Mouse (Mus musculus): ENCODE results near the gene Teddm2.
"Not testable (repeated sequence)": the region's sequence is repeated elsewhere in the genome, so short reads cannot be mapped to it uniquely, and the experiment has no call there.

Gene Teddm2

DNA sequence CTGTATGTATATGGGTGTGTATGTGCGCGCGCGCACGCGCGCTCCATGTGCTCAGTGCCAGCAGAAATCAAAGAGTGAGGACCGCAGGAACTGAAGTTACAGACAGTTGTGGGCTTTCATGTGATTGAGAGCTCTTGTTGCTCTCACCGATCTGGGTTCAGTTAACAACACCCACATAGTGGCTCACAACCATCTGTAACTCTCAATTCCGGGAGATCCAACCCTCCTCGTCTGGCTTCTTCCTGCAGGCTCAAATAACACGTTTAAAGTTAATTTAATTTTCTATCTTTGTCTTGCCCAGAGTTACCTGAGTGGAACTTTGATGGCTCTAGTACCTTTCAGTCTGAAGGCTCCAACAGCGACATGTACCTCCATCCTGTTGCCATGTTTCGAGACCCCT, 4.2 kb upstream of the Teddm2 start:
- no peak for DNase-seq (ENCODE audit: low read depth, low spot score)

DNA sequence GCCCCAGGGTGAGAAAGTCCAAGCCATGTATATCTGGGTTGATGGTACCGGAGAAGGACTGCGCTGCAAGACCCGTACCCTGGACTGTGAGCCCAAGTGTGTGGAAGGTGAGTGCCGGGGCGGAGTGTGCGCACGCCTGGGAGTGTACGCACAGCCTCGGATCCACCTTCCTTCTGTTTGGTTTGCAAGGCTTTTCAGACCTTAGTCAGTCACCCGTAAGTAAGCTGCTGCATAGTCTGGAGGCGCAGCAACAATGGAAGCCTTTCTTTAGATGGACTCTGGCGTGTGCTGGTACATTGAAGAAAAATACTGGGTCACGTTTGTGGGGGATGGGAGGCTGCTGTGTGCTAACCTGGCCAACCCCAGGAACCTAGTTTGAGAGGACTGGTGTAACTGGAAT, 3.0 kb upstream of the Teddm2 start:
- DNase-seq (ENCODE audit: low read depth, low spot score) = no peak

DNA sequence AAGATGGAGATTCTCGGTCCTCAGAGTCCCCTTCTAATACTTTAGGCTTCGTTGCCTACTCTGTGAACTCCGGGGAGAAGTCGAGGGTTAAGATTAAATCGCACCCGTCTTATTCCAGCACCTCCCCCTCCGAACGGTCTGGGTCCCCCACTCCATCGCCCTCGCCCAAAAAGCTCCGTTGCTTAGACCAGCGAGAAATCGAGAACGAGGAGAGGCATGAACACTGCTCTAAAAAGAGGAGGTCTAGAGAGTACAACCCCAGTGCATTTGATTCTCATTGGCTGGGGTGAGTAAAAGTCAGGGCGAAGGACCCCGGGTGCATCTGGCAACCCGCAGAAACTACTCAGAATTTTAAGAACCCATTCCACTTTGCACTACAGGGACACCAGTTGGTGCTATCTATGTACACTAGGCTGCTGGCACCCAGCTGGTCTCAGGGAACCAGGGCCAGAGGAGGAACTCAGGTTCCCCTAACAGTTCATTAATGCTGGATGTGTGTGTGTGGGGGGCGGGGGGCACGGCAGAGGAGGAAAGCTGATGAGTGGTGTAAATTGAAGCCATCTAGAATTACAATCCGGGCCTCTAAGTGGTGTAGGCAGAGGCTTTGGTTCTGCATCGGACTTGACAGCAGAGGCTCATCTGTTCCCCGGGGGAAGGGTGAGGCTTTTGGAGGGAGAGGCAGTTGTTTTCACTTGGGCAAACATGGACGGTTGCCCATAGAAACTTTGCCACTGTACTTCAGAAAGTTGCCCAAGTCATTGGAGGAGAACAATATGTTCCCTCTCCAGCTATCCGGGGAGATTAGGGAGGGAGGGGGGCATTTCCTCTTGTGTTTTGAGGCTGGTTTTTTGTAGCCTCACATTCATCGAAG, 1.1 kb upstream of the Teddm2 start:
- DNase-seq (ENCODE audit: low read depth, low spot score) = no peak

DNA sequence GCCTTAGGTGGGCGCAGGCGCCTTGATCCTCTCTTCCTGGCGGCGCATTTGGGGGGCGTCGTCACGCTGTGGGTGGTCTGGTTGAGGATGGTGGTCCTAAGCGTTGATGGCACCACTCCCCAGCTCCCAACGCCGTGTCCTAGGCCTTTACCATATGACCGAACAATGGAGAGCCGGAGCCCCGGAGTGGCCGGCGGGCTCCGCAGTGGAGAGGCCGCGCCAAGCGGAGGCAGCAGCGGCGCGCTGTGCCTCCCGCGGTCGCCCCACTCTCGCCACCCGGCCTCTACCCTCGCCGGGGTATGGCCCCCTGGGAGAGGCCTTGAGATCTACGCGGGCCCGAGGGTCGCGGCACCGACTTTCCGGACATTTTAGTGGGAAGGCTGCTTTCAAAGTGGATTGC, 353 bp upstream of the Teddm2 start:
- DNase-seq (ENCODE audit: low read depth, low spot score) = no peak

DNA sequence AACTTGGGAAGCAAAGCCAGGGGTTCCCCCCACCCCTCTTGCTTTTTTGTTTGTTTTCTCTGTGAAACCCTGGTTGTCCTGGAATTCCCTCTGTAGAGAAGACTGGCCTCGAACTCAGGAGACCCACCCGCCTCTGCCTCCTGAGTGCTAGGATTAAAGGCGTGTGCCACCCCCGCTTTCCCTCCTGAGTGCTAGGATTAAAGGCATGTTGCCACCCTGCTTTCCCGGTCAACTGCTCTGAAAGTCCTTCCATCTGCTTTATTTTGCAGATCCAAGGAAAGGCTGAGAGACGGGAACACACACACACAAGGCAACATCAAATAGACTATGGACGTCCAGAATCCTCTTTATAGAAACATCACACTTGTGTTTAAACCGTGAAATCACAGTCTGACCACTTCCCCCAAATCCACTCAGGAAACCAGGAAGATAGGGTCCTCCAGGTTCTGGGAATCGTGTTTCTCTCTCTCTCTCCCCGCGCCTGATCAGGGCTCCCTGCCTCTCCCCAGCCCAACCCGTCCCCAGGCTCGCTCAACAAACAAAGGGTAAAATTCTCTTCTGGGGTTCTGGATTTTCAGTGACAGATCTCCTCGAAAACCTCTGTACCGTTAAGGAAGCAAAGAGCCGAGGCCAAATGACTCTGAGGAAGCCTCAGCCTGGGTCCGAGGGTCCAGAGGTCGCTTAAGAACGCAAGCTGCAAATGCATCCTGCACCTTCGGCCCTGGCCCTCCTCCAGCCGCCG, 868 bp downstream of the Teddm2 start:
- DNase-seq (ENCODE audit: low read depth, low spot score) = no peak

DNA sequence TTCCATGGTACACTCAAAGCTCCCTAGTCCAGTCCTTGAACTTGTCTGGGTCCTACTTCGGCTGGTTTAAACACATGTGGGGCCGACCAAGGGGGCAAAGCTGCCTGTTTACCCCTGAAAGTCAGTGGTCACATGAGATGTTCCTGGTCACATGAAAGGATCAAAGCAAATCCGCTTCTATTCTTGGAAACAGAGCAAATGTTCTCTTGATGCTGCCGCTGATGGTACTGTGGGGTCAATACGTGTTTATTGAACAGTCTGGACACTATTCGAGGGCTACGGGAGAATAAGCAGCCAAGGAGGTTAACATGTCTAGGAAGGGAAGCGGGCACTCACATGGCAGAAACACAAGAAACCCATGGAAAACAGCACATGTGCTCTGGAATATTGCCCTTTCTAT, 2.8 kb downstream of the Teddm2 start:
- DNase-seq (ENCODE audit: low read depth, low spot score) = no peak

DNA sequence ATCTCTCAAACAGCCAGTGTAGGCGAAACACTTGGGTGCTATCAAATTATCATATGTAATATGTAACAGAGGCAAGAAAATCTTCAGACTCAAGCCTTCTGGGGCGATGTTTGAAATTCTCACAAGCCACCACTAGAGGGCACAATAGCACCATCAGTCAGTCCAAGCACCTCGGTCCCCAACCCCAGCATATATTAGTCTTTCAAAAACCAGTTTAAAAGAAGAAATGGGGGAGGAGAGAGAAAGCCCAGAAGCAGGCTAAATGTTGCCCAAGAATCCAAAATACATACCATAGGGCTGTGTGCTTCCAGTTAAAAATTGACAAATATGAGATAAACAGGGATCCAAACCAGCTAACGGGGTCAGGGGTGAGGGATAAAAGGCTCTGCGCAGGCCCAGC, 5.0 kb downstream of the Teddm2 start:
- DNase-seq (ENCODE audit: low read depth, low spot score) = peak; percentile 69

DNA sequence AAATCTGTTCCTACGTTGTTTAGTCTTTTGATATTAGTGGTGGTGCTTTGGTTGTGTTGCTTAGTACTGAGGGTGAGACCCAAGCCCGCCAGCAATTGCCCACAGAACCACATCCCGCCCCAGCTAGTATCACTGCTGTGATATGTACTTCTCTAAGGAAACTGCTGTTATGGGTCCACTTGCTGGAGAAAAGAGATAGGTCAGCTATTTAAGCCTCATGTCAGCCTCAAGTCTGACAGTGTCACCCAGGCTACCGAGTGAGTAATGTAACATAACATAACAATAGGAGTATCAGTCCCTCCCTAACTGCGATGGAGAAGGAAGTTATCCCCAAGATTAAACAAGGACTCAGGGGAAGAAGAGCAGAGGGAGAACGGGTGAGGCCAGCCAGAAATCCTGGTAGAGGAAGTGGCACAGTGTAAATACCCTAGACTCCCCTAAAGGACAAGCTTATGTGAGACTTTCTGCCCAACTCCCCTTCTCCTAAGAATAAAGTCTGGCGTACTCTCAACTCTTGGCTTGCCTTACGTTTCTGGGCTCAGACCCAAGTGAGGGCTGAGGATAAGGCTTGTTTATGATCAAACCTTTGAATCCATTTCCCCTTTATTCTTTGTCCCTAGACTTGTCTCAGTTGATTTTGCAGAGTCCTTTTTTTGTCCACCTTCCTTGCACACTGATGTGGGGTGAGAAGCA, 5.7 kb downstream of the Teddm2 start:
- no peak for DNase-seq (ENCODE audit: low read depth, low spot score)

DNA sequence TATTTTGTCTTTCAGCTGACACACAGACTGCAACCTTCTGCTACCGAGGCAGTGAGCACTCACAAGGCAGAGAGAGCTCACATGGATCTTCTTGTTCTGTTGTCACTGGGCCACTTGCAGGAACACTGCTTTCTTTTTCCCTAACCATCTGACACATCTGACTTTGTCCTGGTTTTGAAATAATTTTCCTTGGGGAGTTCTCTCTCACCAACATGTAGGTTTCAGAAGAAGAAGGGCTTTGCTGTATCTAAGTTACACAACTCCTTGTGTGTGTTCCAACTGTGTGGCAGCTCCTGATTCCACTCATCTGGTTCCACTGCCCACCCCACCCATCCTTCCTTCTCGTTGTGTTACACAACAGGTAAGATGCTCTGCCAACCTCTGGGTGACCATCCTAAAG, 6.3 kb downstream of the Teddm2 start:
- no peak for DNase-seq (ENCODE audit: low read depth, low spot score)

DNA sequence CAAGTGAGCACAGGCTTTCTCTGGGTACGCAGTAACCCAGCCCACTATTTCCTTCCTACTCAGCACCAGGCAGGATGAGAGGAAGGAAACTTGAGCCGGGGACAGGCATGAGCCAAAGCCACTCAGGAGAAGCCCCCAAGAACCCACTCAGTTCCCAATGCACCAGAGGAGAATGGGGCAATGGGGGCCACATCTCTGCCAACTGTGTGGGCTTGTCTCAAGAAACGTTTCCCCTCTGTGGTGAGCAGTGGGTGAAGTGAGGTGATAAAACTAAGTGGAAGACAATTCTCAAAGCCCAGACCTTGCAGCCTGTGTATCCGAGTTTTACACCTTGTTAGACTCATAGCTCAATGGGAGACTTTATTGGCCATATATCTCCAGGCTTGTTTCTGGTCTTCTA, 8.6 kb downstream of the Teddm2 start, which contains the start of gene Teddm1a:
TSS of gene Teddm1a (plus strand) at position 301 of the 400 bp plus-strand sequence.
- no peak for DNase-seq (ENCODE audit: low read depth, low spot score)

DNA sequence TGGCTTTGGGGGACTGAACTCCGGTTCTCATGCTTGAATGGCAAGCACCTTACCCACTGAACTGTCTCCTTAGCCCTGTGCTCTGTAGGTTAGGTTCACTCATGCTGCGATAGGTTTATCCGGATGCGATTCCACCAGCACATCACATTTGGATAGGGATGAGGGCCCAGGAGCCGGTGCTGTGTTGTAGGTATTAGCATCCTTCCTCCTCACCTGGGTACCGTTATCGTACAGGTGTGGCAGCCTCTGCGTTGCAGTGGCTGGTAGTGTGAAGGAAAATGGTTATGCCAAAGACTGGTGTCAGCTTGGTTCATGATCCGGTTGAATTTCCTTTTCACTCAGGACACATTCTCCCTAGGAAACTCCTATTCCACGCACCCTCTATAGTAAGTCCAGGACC, 9.9 kb downstream of the Teddm2 start:
- no peak for DNase-seq (ENCODE audit: low read depth, low spot score)

DNA sequence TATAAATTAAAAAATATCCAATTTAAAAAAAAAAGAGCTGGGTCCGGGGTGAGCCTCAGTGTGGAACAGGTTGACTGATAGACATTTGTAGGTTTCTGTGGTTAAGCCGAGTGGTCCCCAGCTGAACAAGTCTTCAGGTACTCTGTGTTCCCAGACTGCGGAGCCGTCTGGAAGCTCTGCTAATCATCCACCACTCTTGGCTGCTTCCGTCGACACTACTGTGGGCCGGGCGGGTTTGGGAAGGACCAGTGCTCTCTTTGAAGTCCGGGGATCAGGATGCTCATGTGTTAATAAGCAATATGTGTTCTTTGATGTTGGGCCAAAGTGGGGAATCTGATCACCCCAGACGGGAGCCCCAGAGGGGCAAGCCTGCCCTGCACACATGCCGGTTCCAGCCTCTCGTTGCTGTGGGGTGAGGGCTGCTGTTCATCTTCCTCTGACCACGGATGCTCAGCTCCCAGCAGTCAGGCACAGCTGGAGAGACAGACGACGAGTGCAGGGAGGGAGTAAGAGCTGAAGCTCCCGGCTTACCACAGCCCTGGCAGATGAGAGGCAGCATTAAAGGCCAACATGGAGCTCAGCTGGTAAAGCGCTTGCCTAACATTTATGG, 13.9 kb downstream of the Teddm2 start:
- no peak for DNase-seq (ENCODE audit: low read depth, low spot score)

DNA sequence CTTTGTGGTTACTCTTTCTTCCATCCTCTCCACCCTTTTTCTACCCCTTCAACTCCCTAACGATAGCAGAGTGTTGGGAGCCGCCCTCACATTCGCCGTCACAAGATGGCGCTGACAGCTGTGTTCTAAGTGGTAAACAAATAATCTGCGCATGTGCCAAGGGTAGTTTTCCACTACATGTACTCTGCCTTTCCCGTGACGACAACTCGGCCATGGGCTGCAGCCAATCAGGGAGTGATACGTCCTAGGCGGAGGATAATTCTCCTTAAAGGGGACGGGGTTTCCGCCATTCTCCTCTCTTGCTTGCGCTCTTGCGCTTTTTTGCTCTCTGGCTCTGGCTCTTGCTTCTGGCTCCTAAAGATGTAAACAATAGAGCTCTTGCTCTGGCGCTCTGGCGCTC, 19.6 kb downstream of the Teddm2 start:
- not testable (repeated sequence) for DNase-seq (ENCODE audit: low read depth, low spot score)

DNA sequence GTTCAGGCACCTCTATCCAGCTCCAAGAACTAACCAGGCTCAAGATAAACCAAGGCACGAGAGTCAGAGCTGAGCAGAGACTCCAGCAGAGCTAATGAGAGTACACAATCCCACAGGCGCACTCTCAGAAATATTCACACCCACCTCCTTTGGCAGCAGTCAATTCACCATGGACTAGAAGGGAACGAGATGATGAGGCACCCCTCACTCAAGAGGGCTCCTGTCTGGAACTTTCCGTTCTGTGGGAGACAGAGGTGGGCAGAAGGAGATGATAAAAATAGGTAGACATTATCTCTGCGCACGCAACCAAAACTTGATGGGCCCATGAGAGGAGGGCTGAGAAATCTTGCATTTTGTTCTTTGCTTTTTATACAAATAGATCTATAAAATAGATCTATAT, 26.0 kb downstream of the Teddm2 start, which contains the start of gene Teddm1b:
TSS of gene Teddm1b (plus strand) at position 301 of the 400 bp plus-strand sequence.
- DNase-seq (ENCODE audit: low read depth, low spot score) = no peak

DNA sequence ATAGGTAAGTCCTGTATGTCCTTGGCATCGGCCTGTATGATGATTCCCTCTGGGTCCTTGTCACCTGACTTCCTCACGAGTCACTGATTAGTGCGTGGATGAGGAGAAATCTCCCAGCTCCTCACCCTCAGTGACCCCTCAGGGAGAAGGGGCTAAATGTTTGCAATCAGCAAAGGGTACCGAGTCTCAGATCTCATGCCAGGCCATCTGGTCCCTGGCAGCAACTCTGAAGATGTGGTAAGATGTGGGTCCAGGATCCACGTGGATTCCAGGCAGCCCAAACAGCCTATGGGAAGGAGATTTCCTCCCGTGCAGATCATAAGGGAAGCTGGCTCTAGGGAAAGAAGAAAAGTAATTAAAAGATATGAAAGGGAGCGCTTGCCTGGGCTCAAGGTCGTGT, 44.1 kb downstream of the Teddm2 start:
- DNase-seq (ENCODE audit: low read depth, low spot score) = no peak

DNA sequence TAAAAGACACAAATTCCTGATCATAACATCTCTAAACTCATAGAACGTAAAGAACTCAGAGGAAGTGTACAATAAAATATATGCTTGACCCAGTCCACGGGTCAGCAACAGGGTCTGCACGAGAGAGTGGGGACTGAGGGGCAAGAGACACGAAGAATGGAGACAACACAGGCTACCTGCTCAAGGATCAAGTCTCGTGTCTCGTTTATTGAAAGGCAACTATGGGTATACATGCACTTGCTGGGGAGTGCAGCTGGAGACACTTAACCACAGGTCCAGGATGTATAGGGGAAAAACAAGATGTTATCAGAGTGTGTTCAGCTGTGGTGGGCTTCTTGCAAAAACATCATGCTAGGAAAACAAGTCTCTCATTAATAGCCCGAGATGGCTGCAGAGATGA, 47.3 kb downstream of the Teddm2 start:
- DNase-seq (ENCODE audit: low read depth, low spot score) = not testable (repeated sequence)

DNA sequence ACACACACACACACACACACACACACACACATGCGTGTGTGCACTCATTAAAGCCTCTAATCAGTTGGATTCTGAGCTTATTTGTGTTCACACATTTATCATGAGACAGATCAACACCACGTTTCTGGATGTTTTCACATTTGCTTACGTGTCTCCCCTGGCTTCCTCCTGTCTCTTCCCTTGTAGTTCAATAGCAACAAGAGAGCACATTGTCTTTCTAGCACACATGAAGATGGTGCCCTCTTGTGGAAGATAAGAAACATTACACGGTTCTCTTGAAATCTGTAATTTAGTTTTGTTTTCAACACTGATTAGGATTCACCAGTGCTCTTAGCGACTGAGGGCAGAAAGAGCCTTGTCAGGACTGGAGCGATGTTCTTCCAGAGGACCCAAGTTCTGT, 53.2 kb downstream of the Teddm2 start:
- DNase-seq (ENCODE audit: low read depth, low spot score) = peak; percentile 24

DNA sequence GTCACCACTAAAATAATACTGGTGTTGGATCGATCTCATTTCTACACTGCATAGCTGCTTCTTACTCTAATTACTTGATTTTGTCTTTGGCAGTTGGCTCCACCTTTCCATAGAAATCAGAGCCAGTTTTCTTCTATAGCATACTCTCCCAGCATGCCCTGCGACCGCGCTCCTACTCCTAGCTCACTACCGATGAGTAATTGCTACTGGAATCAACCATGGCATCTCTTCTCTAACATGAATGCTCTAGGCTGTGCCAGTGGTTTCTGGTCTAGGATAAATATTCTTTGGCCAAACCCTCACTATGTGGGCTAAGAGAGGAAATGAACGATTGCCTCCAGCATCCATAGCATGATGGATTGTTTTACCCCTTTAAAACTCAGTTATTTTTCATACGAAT, 53.6 kb downstream of the Teddm2 start:
- no peak for DNase-seq (ENCODE audit: low read depth, low spot score)

DNA sequence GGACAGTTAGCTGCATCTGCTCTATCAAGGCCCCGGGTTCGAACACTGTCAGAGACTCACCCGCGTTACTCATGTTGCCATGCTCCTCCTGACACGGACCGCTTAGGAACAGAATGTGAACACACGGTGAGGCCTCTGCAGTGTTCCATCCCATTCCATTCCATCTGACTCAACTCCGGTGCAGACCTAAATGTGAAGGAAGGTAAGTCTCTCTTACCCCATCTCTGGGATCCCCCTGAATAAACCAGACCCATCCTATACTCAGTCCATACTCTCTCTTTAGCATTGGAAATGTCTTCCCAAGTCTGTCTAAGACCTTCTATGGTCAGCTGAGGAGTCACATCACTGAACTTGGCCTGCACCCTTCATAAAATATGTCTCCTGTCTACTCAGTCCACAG, 56.0 kb downstream of the Teddm2 start, which contains the start of gene Rgsl1:
TSS of gene Rgsl1 (minus strand) at position 101 of the 400 bp plus-strand sequence.
- no peak for DNase-seq (ENCODE audit: low read depth, low spot score)

DNA sequence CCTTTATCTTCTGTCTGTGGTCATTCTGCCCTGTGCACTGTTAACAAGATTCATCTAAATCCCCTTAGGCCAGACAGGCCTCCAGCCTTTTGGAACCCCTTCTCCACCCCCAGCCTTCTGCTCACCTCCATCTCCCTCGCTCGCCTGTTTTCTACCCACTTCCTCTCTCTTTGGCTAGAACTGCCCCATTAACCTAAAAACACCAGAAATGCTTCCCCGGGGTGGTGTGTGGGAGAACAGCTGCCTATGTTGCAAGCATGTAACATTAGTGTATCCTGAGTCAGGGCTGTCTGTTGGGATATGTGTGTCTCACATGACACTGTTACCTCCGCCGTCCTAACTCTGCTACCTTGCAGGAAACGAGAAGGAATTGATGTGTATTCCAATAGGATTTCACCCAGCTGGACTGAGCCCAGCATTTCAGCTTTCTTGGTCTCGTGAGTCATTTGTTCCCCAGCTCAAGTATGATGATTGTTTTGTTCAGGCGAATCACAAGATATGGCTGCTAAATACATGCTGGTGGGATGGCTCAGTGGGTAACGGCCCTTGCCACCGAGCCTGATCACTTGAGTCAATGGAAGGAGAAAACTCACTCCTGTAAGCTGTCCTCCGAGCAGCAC, 57.8 kb downstream of the Teddm2 start:
- DNase-seq (ENCODE audit: low read depth, low spot score) = no peak

DNA sequence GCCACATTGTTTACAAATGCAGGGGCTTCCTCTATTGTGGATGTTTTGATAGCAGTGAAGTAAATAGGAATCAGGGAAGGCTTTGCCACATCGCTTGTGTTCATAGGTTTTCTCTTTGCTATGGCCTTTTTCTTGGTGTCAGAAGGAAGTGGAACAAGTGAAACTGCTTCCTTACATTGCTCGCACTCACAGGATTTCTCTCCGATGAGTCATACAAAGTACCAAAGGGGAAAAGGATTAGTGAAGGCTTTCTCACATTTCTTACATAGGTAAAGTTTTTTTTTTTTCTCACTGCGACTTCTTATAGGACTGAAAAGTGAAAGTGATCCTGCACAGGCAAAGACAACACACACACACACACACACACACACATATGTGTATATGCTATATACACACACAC, 64.0 kb downstream of the Teddm2 start:
- no peak for DNase-seq (ENCODE audit: low read depth, low spot score)
